Mouse (Mus musculus) heart, adult 18-20 months (tissue): Measurements from ENCODE around the gene Chd1. TPM values are rescaled to one million over a fixed set of nuclear protein-coding genes. Genes with fewer than 3 reads are reported as not detected.

ENCODE experiments used
- DNase-seq, 2 experiments: peaks; one replicate each; pipeline ENCODE4 v3.0.0; 2021 to 2022; ENCODE audit warnings: mixed read lengths in 1 of 2
- long read RNA-seq, 2 experiments: library from polyadenylated mRNA; stranded (forward); transcript quantifications; one replicate each; pipeline ENCODE4 v2.0.0; 2021
- total RNA-seq, 2 experiments: library from RNA; stranded (reverse); gene quantifications; 2 replicates each; pipeline ENCODE4 v1.2.3; 2021

Gene Chd1
- total RNA-seq, result 10 to 100 TPM; 19.5 to 20.0 TPM
- long read RNA-seq, experiment 1, full-length matches to known transcripts, result 5 of 8 reads
- long read RNA-seq, experiment 1, partial matches to known transcripts, result 1 of 8 reads
- long read RNA-seq, experiment 1, other reads (novel, unspliced or antisense), result 2 of 8 reads
- long read RNA-seq, experiment 2, full-length matches to known transcripts, result 3 of 7 reads
- long read RNA-seq, experiment 2, partial matches to known transcripts, result 2 of 7 reads
- long read RNA-seq, experiment 2, other reads (novel, unspliced or antisense), result 2 of 7 reads

DNA sequence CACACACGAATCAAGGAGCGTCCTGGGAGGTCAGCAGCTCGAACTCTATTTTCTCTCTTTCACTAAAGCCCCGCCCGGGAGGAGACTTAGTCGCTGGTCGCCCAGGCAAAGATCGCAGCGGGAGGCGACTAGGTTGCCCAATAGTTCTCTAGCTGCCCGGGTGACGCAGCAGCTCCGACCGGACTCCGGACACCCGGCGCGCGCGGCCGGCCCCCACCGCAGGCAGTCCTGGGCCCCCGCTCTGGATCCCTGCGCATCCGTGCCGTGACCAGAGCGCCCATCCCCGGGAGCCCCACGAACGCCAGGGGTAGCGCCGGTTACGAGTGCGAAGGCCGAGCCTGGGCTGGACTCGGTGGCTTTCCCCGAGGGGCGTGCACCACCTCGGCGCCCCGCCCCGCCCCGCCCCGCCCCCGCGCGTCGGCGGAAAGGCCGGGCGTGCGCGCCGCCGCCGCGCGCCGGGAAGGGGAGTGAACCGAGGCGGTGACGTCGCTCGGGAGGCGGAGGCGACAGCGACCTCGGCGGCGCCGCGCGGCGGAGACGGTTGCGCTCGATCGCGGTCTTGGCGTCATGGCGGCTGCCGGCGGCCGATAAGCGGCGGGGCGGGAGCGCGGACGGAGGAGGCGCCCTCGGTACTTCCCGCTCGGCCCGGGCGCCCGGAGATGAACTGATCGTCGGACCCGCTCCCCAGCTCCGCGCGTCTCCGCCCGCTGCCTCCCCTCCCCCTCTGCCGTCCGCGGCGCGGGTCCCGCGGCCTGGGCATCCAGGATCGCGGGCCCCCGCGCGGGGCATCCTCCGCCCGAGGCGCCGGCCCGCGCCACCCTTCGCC, at the start of gene Chd1:
Gene Chd1 (plus strand): TSS at position 493 of the 826 bp plus-strand sequence.
- peak; percentile 93 for DNase-seq

DNA sequence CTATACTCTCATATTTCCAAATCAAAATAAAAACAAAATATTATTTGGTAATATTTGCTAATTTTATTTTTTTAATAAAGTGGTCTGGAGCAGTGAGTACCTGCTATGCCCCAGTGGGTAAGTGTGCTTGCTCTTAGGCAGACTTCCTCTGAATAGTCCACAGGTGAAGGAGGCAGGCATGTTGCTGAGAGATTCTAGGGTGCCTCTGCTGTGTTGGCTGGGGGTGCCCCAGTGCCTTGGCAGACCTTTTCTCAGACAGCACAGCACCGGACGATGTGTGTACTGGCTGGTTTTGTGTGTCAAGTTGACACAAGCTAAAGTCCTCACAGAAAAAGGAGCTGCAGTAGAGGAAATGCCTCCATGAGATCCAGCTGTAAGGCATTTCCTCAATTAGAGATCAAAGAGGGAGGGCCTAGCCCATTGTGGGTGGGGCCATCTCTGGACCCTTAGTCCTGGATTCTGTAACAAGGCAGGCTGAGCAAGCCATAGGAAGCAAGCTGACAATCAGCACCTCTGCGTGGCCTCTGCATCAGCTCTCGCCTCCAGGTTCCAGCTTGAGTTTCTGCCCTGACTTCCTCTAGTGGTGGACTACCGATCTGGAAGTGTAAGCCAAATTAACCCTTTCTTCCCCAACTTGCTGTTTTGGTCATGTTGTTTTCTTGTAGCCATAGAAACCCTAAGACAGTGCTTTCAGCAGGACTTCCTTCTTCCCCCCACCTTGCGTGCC, 47.7 kb upstream of the Chd1 start:
- DNase-seq, result peak; percentile 26 to 46

DNA sequence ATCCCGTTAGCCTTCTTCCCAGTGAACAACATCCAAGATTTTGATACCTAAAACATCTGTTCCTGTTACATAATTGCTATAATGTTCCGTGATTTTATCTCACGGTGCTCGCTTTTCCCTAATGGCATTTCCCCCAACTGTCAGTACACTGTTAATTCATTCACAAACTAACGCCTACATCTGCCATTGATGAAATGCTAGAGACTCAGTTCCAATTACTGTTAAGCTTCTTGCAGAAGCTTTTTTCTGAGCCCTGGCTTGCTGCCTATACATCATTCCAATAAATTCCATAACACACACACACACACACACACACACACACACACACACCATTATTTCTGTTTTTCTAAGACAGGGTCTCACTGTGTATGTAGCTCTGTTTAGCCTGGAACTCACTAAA, 31.9 kb upstream of the Chd1 start:
- no peak for DNase-seq

DNA sequence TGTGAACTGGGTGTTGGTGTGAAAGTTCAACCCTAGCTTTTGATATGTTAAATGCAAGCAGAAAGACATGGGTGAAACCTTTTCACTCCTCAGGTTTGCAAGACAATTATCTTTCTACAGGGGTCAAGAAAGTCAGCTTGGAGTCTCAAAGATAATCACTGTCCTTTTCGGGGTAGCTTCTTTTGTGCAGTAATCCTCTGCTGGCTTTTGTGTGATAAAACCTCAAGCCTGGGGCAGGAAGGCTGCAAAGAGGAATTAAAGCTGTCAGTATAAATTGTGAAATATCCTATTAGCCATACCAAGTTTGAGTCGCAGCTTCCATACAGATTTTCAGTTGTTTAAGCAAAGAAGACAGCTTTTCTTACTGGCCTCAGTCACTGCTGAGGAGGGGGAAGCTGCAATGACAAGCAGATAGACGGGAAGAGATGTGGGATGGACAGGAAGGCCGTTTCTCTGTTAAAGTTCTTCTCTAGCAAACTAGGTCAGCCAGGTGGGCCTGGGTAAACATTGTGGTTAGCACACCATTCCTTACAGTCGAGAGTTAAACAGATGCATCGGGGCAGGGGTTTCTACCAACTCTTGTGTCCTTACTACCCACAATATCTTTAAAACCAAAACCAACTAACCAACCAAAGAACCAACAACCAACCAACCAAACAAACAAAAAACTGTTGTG, 26.7 kb upstream of the Chd1 start:
- no peak for DNase-seq

DNA sequence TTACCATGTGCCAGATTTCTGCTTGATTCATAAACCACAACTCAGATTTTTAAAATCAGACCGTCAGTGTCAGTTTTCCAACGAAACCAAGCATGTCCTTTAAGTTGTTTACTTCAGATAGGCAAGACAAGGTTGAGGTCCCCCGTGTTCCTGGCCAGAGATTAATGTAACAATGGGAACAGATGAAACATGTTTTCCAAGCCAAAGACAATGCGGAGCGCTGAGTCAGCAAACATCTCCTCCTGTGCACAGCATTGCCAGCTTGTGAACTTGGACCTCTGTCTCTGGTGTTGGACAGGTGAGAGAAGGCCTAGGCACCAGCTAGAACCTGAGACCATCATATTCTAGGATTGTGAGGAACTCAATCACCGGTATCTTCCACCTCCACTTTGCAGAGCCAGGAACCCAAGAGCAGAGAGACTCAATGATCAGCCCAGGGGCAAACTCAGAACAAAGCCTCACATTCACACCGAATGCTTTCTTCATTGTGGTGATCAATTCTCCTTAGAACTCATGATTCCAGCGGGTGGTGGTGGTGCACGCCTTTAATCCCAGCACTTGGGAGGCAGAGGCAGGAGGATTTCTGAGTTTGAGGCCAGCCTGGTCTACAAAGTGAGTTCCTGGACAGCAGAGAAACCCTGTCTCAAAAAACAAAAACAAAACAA, 24.7 kb upstream of the Chd1 start:
- DNase-seq, result no peak

DNA sequence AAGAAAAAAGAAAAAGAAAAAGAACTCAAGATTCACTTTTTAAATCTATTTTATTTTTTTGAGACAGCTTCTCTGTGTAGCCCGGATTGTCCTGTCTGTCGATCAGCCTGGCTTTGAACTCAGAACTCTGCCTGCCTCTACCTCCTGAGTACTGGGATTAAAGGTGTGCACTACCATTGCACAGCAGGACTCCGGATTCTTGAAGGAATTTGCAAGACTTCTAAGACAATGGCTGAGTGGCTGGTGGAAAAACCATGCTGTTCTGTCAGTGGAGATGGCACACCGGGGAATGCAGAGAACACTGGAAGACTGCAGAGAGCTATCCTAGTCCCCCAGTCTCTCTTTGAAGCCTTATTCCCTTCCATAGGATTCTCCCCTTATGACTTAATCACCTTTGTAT, 24.1 kb upstream of the Chd1 start:
- DNase-seq, result no peak

DNA sequence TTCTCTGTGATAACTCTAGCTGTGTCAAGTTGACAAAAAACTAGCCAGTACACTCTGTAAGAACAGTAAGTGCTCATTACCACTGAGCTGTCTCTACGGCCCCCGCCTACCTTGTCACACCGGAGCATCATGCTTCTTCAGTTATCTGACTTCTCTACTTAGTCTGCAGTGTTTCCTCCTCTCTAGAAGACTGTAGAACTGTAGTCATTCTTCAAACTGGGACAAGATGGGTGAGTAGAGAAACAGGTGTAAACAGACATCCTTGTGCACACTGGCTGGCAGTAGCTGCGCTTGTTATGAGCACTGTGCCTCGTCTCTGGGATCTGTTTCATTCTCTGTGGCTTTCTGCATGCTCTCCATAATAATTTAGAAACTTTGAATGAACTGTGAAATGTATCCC, 18.4 kb upstream of the Chd1 start:
- no peak for DNase-seq

DNA sequence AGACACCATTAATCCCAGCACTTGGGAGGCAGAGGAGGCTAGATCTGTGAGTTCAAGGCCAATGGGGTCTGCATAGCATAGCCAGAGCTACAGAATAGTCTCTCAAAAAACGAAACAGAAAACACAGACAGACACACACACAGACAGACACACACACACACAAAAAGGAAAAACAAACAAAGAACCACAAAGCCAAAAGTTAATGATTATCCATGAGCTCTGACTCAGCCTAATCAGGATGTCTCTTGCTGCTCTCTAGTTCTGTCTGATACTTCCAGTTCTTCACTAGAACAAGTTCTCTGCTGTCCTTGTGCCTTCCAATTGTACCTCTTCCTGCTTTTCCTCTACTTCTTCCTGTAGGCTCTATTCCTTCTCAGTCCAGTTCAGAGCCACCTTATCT, 14.5 kb upstream of the Chd1 start:
- DNase-seq, result no peak

DNA sequence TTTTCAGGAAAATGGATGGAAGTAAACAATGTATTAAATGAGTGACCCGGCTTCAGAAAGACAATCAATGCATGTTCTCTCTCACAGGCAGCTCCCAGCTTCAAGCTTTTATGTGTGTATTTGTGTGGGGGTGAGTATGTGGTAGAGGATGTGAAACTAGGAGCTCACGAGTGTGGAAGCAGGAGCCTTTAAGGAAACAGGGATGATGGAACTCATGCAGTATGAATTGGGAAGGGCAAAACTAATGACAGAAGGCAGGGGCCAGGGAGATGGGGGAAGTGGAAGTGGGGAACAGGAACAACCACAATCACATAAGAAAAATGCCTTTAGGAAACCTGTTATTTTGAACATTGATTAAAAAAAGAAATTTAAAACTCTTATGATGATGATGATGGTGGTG, 9.2 kb upstream of the Chd1 start:
- no peak for DNase-seq

DNA sequence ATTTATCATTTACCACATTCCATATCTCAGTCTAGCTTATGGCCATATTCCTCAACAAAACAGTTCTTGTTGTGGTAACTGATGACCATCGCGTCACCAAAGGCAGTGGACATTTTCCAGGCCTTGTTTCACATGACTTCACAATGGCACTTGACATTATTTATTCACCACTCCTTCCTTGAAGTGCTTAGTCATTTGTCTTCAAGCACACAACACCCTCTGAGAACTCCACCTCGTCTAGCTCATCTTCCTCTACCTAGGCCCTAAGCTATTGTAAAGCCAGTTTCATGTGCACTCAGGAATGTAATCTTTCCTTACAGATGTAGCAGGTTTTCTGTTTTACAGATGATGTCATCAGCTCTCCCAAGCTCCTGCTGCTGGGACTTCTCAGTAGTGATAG, 5.8 kb upstream of the Chd1 start:
- DNase-seq, result no peak

DNA sequence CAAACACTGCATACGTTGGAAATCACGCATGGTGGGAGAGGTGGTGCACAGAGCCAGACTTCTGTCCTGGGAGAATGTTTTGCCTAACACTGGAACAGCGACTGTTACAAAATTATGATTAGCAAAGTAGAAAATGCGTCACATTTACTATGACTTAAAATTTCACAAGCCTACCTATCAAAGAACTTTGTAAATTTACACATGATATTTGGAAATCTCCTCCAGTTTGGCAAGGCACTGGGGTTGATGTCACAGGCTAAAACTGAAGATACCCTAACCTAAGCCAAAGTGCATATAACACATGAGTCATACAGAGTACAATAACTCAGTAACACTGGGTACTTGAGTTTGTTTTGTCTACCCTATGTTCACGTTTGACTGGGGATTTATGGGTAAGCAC, 3.3 kb upstream of the Chd1 start:
- DNase-seq, result no peak

DNA sequence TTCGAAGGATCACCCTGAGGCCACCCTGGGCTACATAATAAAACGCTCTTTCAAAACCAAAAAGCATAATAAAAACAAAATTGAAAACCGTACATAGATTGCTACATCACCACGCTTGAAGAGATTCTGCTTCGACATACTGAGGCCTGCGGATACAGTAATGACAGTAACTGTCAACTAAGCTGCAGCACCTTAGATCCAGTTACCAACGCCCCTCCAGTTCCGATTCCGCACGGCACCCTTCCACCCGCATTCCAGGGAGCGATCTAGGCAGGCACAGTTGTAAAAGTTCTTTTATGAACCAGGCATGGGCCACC, 651 bp upstream of the Chd1 start:
- DNase-seq, result no peak

DNA sequence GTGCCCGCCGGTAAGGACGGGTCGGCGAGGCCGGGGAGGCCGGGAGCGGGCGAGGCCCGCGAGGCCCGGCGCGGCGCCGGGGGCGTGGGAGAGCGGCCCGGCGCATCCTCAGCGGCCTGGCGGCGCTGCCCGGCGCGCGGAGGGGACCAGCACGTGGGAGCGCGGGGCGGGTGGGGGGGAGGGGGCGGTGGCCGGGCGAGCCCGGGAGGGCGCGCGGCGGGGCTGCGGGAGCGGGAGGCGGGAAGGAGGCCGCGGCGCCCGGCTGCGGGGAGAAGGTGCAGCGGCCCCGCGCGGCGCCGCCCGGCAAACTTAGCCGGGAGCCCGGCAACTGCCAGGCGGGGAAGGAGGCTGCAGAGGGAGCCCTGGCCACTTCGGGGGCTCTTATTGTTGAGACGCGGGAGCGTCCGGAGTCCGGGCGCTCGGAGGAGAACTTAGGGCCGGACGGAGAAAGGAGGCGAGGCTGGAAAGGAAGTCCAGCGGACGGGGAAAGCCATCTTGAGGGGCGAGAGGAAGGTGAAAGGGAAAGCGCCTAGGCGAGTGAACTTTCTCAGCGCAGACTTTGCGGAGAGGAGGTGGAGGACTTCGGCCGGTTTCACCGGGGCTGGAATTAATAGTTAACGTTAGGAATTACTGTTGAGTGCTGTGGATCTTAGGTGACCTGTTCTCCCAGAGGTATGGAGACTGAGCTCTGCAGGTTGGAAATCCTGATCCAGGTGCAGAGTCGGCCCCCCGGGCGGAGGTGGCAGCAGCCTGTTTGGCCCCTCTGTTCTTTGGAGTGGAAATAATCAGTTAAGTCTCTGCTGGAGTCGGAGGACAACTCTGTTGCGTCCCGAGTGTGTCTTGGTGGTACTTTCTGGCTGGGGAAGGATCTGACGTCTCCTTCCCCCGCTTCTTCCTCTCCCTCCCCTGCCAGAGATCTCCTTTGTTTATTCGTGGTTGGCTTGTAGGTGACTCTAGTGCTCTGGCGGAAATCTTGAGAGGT, 827 bp downstream of the Chd1 start:
- DNase-seq, result peak; percentile 69 to 73

DNA sequence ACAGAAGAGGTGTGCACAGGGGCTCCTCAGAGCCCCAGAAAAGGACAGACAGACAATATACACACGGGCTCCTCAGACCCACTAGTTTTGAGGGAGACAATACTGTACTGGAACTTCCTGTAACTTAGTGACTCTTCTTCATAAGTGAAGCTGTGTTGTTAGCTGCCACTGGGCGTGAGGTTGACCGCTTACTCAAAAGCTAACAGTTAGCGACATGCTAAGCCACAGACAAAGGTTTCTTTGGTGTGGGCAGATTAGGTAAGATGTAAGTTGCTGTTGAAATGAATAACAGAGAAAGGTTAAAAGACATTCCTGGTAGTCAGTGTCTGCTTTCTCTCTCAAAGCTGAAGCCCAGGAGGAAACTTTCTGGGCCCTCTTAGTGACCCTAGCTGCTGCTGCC, 9.7 kb downstream of the Chd1 start:
- DNase-seq, result no peak

DNA sequence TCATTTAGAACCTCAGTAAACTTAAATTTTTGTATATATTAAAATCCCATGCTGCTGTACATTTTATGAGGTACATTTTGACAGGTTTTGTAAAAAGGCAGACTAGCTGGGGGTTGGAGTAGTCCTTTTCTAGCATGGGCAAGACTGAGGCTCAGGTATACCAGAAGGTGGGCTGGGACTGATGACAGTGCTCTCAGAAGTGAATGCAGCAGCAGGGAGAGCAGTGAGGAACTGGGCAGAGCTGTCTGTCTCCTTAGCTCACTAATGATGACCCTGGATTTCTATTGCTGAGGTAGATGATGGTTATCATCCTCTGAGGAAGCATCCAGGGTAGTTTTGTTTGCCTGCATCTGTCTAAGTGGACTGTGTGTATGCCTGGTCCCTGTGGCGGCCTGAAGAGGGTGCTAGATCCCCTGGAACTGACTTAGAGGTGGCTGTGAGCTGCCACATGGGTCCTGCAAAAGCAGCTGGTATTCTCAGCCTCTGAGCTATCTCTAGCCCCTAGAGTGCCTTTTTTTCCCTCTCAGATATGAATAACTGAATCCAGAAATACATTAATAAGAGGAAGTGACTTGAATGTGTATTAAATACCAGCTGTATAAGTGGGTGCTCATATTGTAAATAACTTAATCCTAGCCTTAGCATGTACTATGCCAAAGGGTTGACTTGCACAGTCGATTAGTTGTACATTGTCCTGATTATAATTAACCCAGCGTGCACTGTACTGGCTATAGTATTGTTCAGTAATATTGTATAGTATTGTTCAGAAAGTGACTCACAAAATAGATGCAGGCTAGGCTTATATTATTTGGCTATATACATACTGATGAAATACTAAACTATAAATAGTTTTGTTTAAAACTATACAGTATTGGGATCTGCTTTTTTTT, 10.5 kb downstream of the Chd1 start:
- DNase-seq, result peak; percentile 27 to 29

DNA sequence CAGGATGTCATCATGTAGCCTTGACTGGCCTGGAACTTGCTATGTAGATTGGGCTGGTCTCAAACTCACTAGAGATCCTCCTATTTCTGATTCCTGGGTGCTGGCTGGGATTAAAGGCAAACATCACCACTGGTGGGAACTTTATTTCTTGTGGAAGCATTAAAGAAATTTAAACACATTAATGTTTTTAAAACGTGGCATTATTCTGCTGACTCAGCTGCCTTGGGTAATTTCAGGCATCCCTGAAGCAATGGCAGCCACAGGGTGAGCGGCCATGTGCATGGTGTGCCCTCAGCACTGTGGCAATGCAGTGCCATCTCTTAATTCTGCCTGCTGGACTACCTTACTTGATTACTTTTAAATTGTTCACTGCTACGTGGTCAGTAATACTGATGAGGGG, 11.2 kb downstream of the Chd1 start:
- DNase-seq, result no peak

DNA sequence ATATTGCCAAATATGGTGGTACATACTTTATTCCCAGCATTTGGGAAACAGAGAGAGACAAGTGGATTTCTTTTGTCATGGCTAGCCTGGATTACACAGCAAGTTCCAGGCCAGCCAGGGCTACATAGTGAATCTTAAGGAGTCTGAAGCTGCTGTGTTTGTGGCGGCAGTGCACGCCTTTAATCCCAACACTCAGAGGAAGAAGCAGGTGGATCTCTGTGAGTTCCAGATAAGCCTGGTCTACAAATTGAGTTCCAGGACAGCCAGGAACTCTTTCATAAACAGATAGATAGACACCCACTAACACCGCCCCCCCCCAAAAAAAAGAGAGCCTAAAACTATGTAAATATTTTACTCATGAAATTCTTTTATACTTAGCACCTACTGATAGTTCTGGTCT, 16.1 kb downstream of the Chd1 start:
- DNase-seq, result no peak

DNA sequence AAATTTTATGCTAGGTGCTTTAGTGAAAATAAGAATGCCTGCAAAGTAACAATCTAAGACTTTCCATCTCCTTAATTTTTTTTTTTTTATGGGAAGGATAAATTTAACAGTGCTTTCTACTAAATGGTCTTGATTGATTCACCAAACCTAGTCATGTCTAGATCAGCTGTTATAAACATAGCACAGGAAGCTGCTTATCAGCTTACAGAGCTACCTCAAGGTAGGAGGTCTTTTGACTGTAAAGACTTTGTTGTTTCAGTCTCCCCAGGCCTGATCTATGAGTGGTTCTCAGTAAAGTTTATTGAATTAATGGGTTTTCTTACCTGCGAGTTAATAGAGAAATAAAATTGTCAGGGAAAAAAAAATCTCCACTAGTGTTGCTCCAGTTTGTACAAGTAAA, 18.5 kb downstream of the Chd1 start:
- DNase-seq, result no peak

DNA sequence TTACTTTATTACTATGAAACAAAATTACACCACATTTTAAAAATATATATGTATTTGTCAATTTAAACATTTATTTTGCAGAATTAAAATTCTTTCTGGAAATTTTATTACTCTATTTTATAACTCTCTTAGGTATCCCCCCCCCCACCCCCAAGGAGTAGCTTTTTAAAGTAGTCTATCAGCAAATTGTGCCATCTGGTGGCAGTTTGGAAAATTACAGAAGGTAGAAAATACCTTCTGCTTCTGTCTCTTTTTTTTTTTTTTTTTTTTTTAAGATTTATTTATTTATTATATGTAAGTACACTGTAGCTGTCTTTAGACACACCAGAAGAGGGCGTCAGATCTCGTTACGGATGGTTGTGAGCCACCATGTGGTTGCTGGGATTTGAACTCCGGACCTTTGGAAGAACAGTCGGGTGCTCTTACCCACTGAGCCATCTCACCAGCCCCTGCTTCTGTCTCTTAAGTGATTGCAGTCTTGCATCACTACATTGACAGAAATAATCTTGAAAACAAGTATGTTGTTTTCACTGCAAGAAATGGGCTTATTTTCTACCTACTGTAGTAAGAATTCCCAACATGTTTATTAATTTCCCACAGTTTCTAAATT, 19.2 kb downstream of the Chd1 start:
- DNase-seq, result peak; percentile 33 to 59
